In genomic region chr4:45795191-45795811, GRCm38 (mm10) we compare ENCODE assay signal across 8 mouse cellular contexts. TPM values are rescaled to one million over a fixed set of nuclear protein-coding genes. Genes with fewer than 3 reads are reported as not detected.
DNase-seq lines count a peak whose midpoint lies in the region; ATAC-seq and TF ChIP-seq lines count a peak whose summit lies in the region.

No protein-coding gene starts in this region.

- TF ChIP-seq CTCF in lung, adult 2 months (IDR thresholded peaks at IDR 0.05; ENCODE audit: insufficient read depth, low read length) = no peak
- no peak for TF ChIP-seq CTCF in kidney, postnatal 0 days (IDR thresholded peaks at IDR 0.05; ENCODE audit: low read depth)

- peak; percentile 66 for ATAC-seq in lung, embryonic 15.5 days (ENCODE audit: borderline replicate concordance, extremely low read depth, low FRiP score, low TSS enrichment)
- peak; percentile 47 for ATAC-seq in forebrain, embryonic 14.5 days
- peak; percentile 75 for ATAC-seq in kidney, postnatal 0 days (replicated peaks; ENCODE audit: low FRiP score, low read depth)
- ATAC-seq in midbrain, embryonic 12.5 days (ENCODE audit: low FRiP score, low read depth) = peak; percentile 62
- no peak for ATAC-seq in inflammation-experienced regulatory T-cells, adult 6 months

- H3K27ac ChIP-seq in lung, embryonic 15.5 days = peak overlapping the region; percentile 39; the same call in 1 of the 2 replicates
- H3K27ac ChIP-seq in forebrain, embryonic 14.5 days (ENCODE audit: low read depth, low read length) = 0 out of 2 replicates have a peak overlapping the region, but pooled peaks have one; percentile 33
- H3K27ac ChIP-seq in kidney, postnatal 0 days = no peak overlapping the region
- peak overlapping the region; percentile 27 for H3K27ac ChIP-seq in midbrain, embryonic 12.5 days (replicated peaks)

- H3K9me3 ChIP-seq in lung, embryonic 15.5 days = no peaks in the 10 kb centered on the region
- no peaks in the 10 kb centered on the region for H3K9me3 ChIP-seq in forebrain, embryonic 14.5 days (replicated peaks; ENCODE audit: control insufficient read depth, low read length)
- H3K9me3 ChIP-seq in kidney, postnatal 0 days (replicated peaks; ENCODE audit: low read length) = no peaks in the 10 kb centered on the region
- H3K9me3 ChIP-seq in midbrain, embryonic 12.5 days = no peaks in the 10 kb centered on the region

- peaks cover 13% of the 10 kb centered on the region for H3K4me1 ChIP-seq in lung, embryonic 15.5 days
- H3K4me1 ChIP-seq in lung, adult 2 months (ENCODE audit: control insufficient read depth, insufficient read depth, low read length) = peaks cover 2% of the 10 kb centered on the region; the same call in 1 of the 2 replicates
- H3K4me1 ChIP-seq in forebrain, embryonic 14.5 days (ENCODE audit: control insufficient read depth, insufficient read depth, low read length) = peaks cover 10% of the 10 kb centered on the region
- 0 out of 2 replicates have a peak, but pooled peaks cover 4% of the 10 kb centered on the region for H3K4me1 ChIP-seq in kidney, postnatal 0 days (replicated peaks; ENCODE audit: insufficient read depth, low read length)
- H3K4me1 ChIP-seq in midbrain, embryonic 12.5 days = peaks cover 19% of the 10 kb centered on the region

- no peak overlapping the region; the same call in 1 of the 2 replicates for H3K9ac ChIP-seq in lung, embryonic 15.5 days
- H3K9ac ChIP-seq in forebrain, embryonic 14.5 days (ENCODE audit: low read length) = peak overlapping the region; percentile 57
- no peak overlapping the region for H3K9ac ChIP-seq in kidney, postnatal 0 days (ENCODE audit: low read depth, low read length)
- H3K9ac ChIP-seq in midbrain, embryonic 12.5 days (replicated peaks) = peak overlapping the region; percentile 40; the same call in 1 of the 2 replicates

- H3K4me3 ChIP-seq in lung, embryonic 15.5 days = peak overlapping the region; percentile 32
- no peak overlapping the region for H3K4me3 ChIP-seq in lung, adult 2 months (replicated peaks; ENCODE audit: extremely low read depth, low read depth, low read length)
- no peak overlapping the region; the same call in 1 of the 2 replicates for H3K4me3 ChIP-seq in forebrain, embryonic 14.5 days (ENCODE audit: low read depth, low read length)
- H3K4me3 ChIP-seq in kidney, postnatal 0 days (replicated peaks; ENCODE audit: low read depth, low read length) = peak overlapping the region; percentile 13; the same call in 1 of the 2 replicates
- peak overlapping the region; percentile 29 for H3K4me3 ChIP-seq in midbrain, embryonic 12.5 days

- H3K27me3 ChIP-seq in lung, embryonic 15.5 days = peaks cover 6% of the 10 kb centered on the region; the same call in 1 of the 2 replicates
- no peaks in the 10 kb centered on the region for H3K27me3 ChIP-seq in forebrain, embryonic 14.5 days (replicated peaks; ENCODE audit: control insufficient read depth, insufficient read depth, low read length)
- no peaks in the 10 kb centered on the region for H3K27me3 ChIP-seq in kidney, postnatal 0 days (ENCODE audit: insufficient read depth, low read length)
- peaks cover 9% of the 10 kb centered on the region; the same call in 1 of the 2 replicates for H3K27me3 ChIP-seq in midbrain, embryonic 12.5 days

- no peak for TF ChIP-seq POLR2A in lung, adult 2 months (IDR thresholded peaks at IDR 0.05; ENCODE audit: borderline replicate concordance, extremely low read depth, low read depth, low read length)

- peak overlapping the region; percentile 61 for H3K4me2 ChIP-seq in lung, embryonic 15.5 days
- peak overlapping the region; percentile 45 for H3K4me2 ChIP-seq in forebrain, embryonic 14.5 days (ENCODE audit: low read length)
- peak overlapping the region; percentile 38 for H3K4me2 ChIP-seq in kidney, postnatal 0 days (ENCODE audit: low read length)
- peak overlapping the region; percentile 49 for H3K4me2 ChIP-seq in midbrain, embryonic 12.5 days (replicated peaks)

- 3% methylated on average over 12 of the region's 12 CpGs for WGBS in lung, embryonic 15.5 days
- WGBS in lung, adult 2 months = 3% methylated on average over 12 of the region's 12 CpGs
- WGBS in forebrain, embryonic 14.5 days = 1% methylated on average over 12 of the region's 12 CpGs
- WGBS in kidney, postnatal 0 days = 4% methylated on average over 12 of the region's 12 CpGs
- WGBS in midbrain, embryonic 12.5 days = 2% methylated on average over 7 of the region's 12 CpGs

- DNase-seq in lung, adult 2 months = no peak
- peak; percentile 49 for DNase-seq in forebrain, embryonic 14.5 days (ENCODE audit: low spot score)
- peak; percentile 81 for DNase-seq in kidney, postnatal 0 days (ENCODE audit: low spot score)
- DNase-seq in cerebellum, postnatal 14 days = no peak
- no peak for DNase-seq in cerebellum, adult 11 months

- no peaks in the 10 kb centered on the region for H3K36me3 ChIP-seq in lung, embryonic 15.5 days
- no peaks in the 10 kb centered on the region for H3K36me3 ChIP-seq in forebrain, embryonic 14.5 days (ENCODE audit: control insufficient read depth, insufficient read depth, low read length)
- no peaks in the 10 kb centered on the region for H3K36me3 ChIP-seq in kidney, postnatal 0 days (ENCODE audit: insufficient read depth, low read length)
- no peaks in the 10 kb centered on the region for H3K36me3 ChIP-seq in midbrain, embryonic 12.5 days

RNA-seq across cellular contexts. Expression of gene Aldh1b1, which starts 3.5 kb away (rescaled TPM):
- polyA plus RNA-seq in lung, embryonic 15.5 days (2015; fragmentation: Nextera tagmentation; extraction: Ambion mirVana) = 7.8 and 12.4 TPM in 2 replicates
- polyA plus RNA-seq in lung, adult 2 months (2012; rRNA removed) = 3.1 and 3.9 TPM in 2 replicates
- 14.0 and 16.4 TPM in 2 replicates for polyA plus RNA-seq in forebrain, embryonic 14.5 days (2014; fragmentation: Nextera tagmentation; extraction: Ambion mirVana)
- polyA plus RNA-seq in kidney, postnatal 0 days (2015; fragmentation: Nextera tagmentation; extraction: Ambion mirVana) = 9.7 and 12.1 TPM in 2 replicates
- 8.6 and 9.0 TPM in 2 replicates for polyA plus RNA-seq in midbrain, embryonic 12.5 days (2016; fragmentation: Nextera tagmentation; extraction: Ambion mirVana)
- 1 to 10 TPM; 6.4 to 8.2 (median 6.5) TPM for polyA plus RNA-seq in inflammation-experienced regulatory T-cells, adult 6 months (2017; shearing (Covaris generic))

RNA-seq across cellular contexts. Expression of gene Igfbpl1, which starts 31.4 kb away (rescaled TPM):
- polyA plus RNA-seq in lung, embryonic 15.5 days (2015; fragmentation: Nextera tagmentation; extraction: Ambion mirVana) = 0.05 and 0.07 TPM in 2 replicates
- 0.18 and 0.28 TPM in 2 replicates for polyA plus RNA-seq in lung, adult 2 months (2012; rRNA removed)
- 202 and 210 TPM in 2 replicates for polyA plus RNA-seq in forebrain, embryonic 14.5 days (2014; fragmentation: Nextera tagmentation; extraction: Ambion mirVana)
- 0.04 TPM in 1 of 2 replicates, not detected in the other for polyA plus RNA-seq in kidney, postnatal 0 days (2015; fragmentation: Nextera tagmentation; extraction: Ambion mirVana)
- polyA plus RNA-seq in midbrain, embryonic 12.5 days (2016; fragmentation: Nextera tagmentation; extraction: Ambion mirVana) = 63.3 and 69.5 TPM in 2 replicates
- not detected for polyA plus RNA-seq in inflammation-experienced regulatory T-cells, adult 6 months (2017; shearing (Covaris generic))

RNA-seq across cellular contexts. Expression of gene Stra6l, which starts 53.2 kb away (rescaled TPM):
- not detected in 2 replicates for polyA plus RNA-seq in lung, embryonic 15.5 days (2015; fragmentation: Nextera tagmentation; extraction: Ambion mirVana)
- 0.66 and 1.2 TPM in 2 replicates for polyA plus RNA-seq in lung, adult 2 months (2012; rRNA removed)
- polyA plus RNA-seq in forebrain, embryonic 14.5 days (2014; fragmentation: Nextera tagmentation; extraction: Ambion mirVana) = 1.0 and 1.2 TPM in 2 replicates
- 1.5 and 1.9 TPM in 2 replicates for polyA plus RNA-seq in kidney, postnatal 0 days (2015; fragmentation: Nextera tagmentation; extraction: Ambion mirVana)
- polyA plus RNA-seq in midbrain, embryonic 12.5 days (2016; fragmentation: Nextera tagmentation; extraction: Ambion mirVana) = 0.81 and 1.3 TPM in 2 replicates
- polyA plus RNA-seq in inflammation-experienced regulatory T-cells, adult 6 months (2017; shearing (Covaris generic)) = under 1 TPM in 2 of 3 experiments, not detected in 1; 0.11 to 0.38 TPM

Comparison
In these comparisons a context has a peak if more than half of its experiments do, and no peak if none do; other contexts are left out.
1. H3K4me3 ChIP-seq: peak in lung, embryonic 15.5 days (single experiment), kidney, postnatal 0 days (single experiment) and midbrain, embryonic 12.5 days (single experiment); none in lung, adult 2 months (single experiment) and forebrain, embryonic 14.5 days (single experiment).
2. H3K9ac ChIP-seq: peak in forebrain, embryonic 14.5 days (single experiment) and midbrain, embryonic 12.5 days (single experiment); none in lung, embryonic 15.5 days (single experiment) and kidney, postnatal 0 days (single experiment).
3. DNase-seq: peak in forebrain, embryonic 14.5 days (single experiment) and kidney, postnatal 0 days (single experiment); none in lung, adult 2 months (single experiment), cerebellum, postnatal 14 days (0 of 2) and cerebellum, adult 11 months (single experiment).
4. RNA of gene Igfbpl1, which starts 31.4 kb away (polyA plus RNA-seq): 202 to 210 TPM in forebrain, embryonic 14.5 days and 63.3 to 69.5 TPM in midbrain, embryonic 12.5 days; 0.18 to 0.28 TPM in lung, adult 2 months, 0.05 to 0.07 TPM in lung, embryonic 15.5 days, 0.04 TPM in kidney, postnatal 0 days and not detected in inflammation-experienced regulatory T-cells, adult 6 months; every median in the first group is over 10 times any median in the second.
5. Peak in every context shown above with its lines, with median percentiles within 50 percentile points of each other: H3K4me2 ChIP-seq.